8 mouse cellular contexts compared by ENCODE assay signal in genomic region chr17:90454356-90454737, GRCm38 (mm10).
DNase-seq lines count a peak whose midpoint lies in the region; ATAC-seq and TF ChIP-seq lines count a peak whose summit lies in the region.

No protein-coding gene starts in this region.

- peak overlapping the region; percentile 60 for H3K4me3 ChIP-seq in heart, embryonic 13.5 days
- H3K4me3 ChIP-seq in heart, adult 2 months: no peak overlapping the region
- H3K4me3 ChIP-seq in embryonic facial prominence, embryonic 10.5 days: peak overlapping the region; percentile 63

- no peaks in the 10 kb centered on the region for H3K79me2 ChIP-seq in heart, adult 2 months (replicated peaks; ENCODE audit: control insufficient read depth, insufficient read depth, low read length)

- H3K4me1 ChIP-seq in heart, embryonic 13.5 days: peaks cover 21% of the 10 kb centered on the region
- H3K4me1 ChIP-seq in heart, adult 2 months (ENCODE audit: control insufficient read depth, insufficient read depth, low read length): peaks cover 2% of the 10 kb centered on the region; the same call in 1 of the 2 replicates
- H3K4me1 ChIP-seq in embryonic facial prominence, embryonic 10.5 days: peaks cover 25% of the 10 kb centered on the region

- intact Hi-C loops in heart, adult 2 months (cut with DNase I): no loop called here
- intact Hi-C loops in left cerebral cortex, postnatal 36 days (cut with DNase I): no loop called here

- ATAC-seq in heart, embryonic 13.5 days (ENCODE audit: extremely low read depth, insufficient number of reproducible peaks, low FRiP score, low TSS enrichment): no peak

- TF ChIP-seq CTCF in heart, adult 2 months (IDR thresholded peaks at IDR 0.05): no peak

- H3K9me3 ChIP-seq in heart, embryonic 13.5 days: no peaks in the 10 kb centered on the region
- H3K9me3 ChIP-seq in embryonic facial prominence, embryonic 10.5 days: no peaks in the 10 kb centered on the region

- WGBS in heart, embryonic 13.5 days: 2% methylated on average over 15 of the region's 15 CpGs
- WGBS in heart, adult 2 months: 2% methylated on average over 15 of the region's 15 CpGs
- WGBS in embryonic facial prominence, embryonic 10.5 days: 4% methylated on average over 15 of the region's 15 CpGs

- H3K9ac ChIP-seq in heart, embryonic 13.5 days: peak overlapping the region; percentile 74
- H3K9ac ChIP-seq in heart, adult 2 months (ENCODE audit: low read depth, low read length): no peak overlapping the region

- TF ChIP-seq POLR2A in heart, adult 2 months (IDR thresholded peaks at IDR 0.05; ENCODE audit: insufficient read depth, low read depth, low read length): no peak

- H3K27ac ChIP-seq in heart, embryonic 13.5 days (replicated peaks): no peak overlapping the region
- no peak overlapping the region for H3K27ac ChIP-seq in heart, adult 2 months
- no peak overlapping the region; the same call in 1 of the 2 replicates for H3K27ac ChIP-seq in embryonic facial prominence, embryonic 10.5 days (replicated peaks)

- TF ChIP-seq EP300 in heart, adult 2 months (IDR thresholded peaks at IDR 0.05; ENCODE audit: insufficient read depth, low read depth, low read length): no peak

- peak overlapping the region; percentile 94 for H3K4me2 ChIP-seq in heart, embryonic 13.5 days

- no peak for DNase-seq in heart, adult 2 months
- DNase-seq in ES-CJ7 (ENCODE audit: low read depth, low spot score): peak; percentile 12
- peak; percentile 47 for DNase-seq in embryonic facial prominence, embryonic 10.5 days (ENCODE audit: low spot score)
- peak; percentile 36 to 42 for DNase-seq in left cerebral cortex, postnatal 36 days (ENCODE audit: low spot score in 2 of 2)
- DNase-seq in right cerebral cortex, adult 18-20 months: peak; percentile 46
- no peak for DNase-seq in urinary bladder, postnatal 25 days (ENCODE audit: low spot score)
- DNase-seq in thymus, postnatal 36 days: no peak

- peaks cover 61% of the 10 kb centered on the region for H3K27me3 ChIP-seq in heart, embryonic 13.5 days (replicated peaks)
- peaks cover 11% of the 10 kb centered on the region for H3K27me3 ChIP-seq in heart, adult 2 months (ENCODE audit: control insufficient read depth, insufficient read depth, low read length)
- H3K27me3 ChIP-seq in embryonic facial prominence, embryonic 10.5 days (replicated peaks; ENCODE audit: low read depth, poor library complexity, severe bottlenecking): peaks cover 59% of the 10 kb centered on the region

- H3K36me3 ChIP-seq in heart, embryonic 13.5 days: no peaks in the 10 kb centered on the region
- H3K36me3 ChIP-seq in heart, adult 2 months (ENCODE audit: control insufficient read depth, insufficient read depth, low read length): no peaks in the 10 kb centered on the region
- no peaks in the 10 kb centered on the region for H3K36me3 ChIP-seq in embryonic facial prominence, embryonic 10.5 days (replicated peaks)

Comparison
In these comparisons a context has a peak if more than half of its experiments do, and no peak if none do; other contexts are left out.
1. DNase-seq: peak in ES-CJ7 (single experiment), embryonic facial prominence, embryonic 10.5 days (single experiment), left cerebral cortex, postnatal 36 days (2 of 2) and right cerebral cortex, adult 18-20 months (single experiment); none in heart, adult 2 months (0 of 2), urinary bladder, postnatal 25 days (single experiment) and thymus, postnatal 36 days (0 of 2).